Mouse (Mus musculus) lung, postnatal 0 days (tissue): ENCODE measurements around the gene Kcnh8.

Experiments
- CTCF ChIP-seq: IDR thresholded peaks from 2 replicates; pipeline ENCODE4 v1.5.1; 2016; ENCODE audit warnings: antibody characterized with exemption, mild to moderate bottlenecking
- EP300 ChIP-seq: IDR thresholded peaks from 2 replicates; pipeline ENCODE4 v1.6.1; 2016; ENCODE audit warnings: antibody characterized with exemption, mild to moderate bottlenecking, control low read depth

DNA sequence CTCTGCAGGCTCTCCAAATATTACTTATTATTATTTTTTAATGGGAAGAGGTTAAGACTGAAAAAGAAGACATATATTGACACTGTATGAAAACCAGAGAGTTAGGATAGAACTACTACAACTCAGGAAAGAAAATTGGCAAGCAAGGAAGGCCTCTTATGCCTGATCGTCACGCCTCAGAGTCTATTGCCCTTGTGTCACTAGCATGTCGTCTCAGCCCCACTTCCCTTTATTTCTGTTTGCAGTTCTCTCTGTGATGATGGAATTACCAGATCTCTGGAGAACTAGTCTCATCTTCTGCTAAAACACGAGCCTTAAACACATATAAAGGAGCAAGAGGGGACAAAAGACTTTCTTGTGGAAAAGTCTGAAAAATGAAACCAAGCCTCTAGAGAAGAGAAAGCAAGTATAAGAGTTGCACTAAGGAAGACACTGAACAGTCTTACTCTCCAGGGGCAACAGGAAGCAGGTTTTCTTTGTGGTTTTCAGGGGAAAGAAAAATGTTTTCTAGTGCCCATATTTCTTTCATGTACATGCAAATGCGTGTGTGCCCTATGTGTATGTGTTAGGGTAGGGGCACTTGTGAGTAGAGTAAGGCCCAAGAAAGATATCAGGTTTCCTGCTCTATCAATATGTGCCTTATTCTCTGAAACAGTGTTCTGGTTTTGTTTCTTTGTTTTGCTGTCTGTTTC lies 10.9 kb upstream of the Kcnh8 start:
- TF ChIP-seq CTCF (no peak), EP300 (no peak)
